Mouse (Mus musculus): Measurements from ENCODE around the gene Rpl29.

The Rpl29 gene

DNA sequence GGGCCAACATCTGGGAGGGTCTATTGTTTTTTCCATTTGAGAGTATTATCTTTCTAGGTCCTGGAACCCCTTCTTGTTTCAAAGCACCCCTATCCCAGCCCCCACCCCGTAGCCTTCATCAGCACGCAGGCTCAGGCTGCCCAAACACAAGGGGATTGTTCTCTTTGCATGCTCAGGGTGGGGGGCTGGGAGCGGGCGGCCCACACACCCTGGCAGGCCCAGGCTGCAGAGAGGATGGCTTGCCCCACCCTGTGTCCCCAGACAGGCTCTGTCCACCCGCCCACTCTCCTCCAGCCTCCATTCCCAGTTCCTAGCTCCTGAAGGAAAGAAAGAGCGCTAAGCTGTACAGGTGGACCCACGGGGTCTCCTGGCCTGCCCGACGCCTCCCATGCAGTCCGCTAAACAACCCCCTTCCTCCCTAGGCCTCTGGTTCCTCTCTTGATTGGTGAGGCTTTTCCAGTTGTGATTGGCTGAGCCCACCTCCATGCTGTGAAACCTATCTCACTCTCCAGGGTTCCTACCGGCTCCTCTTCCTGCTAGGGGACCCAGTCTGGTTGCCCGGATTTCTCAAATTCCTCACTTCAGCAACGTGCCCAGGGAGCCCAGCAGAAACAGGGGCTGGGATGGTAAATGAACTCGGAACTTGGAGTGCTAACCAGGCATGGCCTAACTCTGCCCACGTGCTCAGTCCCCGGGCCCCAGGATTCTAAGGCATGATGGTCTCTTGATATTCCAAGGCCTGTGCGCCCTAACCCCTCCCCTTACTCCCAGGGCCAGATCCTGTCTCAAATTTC lies 25.8 kb downstream of the Rpl29 start:
- no peak for DNase-seq (ENCODE audit: low spot score in 2 of 2)

DNA sequence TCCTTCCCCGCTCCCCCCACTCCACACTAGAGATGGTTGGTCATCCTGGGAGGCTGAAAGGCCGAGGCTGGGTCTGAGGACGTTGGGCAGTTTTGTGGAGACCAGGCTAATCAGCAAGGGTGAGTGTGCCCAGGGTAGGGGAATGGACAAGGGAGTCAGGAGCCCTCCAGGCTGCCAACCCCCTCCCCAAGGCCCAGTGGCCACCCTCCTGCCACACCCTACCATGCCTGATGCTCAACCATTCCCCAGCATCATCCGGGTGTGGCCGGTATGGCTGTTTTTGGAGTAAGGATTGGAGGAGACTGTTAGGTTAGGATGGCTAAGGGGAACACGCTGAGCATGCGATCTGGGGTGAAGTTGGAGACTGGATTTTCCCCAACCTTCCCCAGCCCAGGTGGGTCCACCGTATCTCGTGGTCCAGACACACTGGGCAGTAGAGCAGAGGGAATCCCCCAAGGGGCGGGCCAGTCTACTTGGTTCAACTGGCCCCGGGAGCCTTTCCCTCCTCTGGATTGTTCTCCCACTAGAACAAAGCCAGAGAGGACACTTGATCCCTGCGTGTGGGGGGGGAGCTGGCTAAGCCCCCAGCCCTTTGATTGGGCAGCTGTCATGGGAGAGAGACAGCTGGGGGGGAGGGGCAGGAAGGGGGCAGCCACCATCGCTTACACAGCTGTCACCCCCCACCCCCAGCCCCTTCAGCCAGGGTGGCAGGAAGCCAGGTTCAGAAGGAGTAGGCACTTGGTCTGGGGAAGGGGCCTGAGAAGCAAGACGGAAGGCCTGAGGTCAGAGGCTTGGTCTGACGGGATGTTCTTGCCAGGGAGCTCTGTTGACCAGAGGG lies 27.3 kb downstream of the Rpl29 start:
- peak in 1 of 2 experiments; percentile 82 for DNase-seq (ENCODE audit: low spot score in 2 of 2)

DNA sequence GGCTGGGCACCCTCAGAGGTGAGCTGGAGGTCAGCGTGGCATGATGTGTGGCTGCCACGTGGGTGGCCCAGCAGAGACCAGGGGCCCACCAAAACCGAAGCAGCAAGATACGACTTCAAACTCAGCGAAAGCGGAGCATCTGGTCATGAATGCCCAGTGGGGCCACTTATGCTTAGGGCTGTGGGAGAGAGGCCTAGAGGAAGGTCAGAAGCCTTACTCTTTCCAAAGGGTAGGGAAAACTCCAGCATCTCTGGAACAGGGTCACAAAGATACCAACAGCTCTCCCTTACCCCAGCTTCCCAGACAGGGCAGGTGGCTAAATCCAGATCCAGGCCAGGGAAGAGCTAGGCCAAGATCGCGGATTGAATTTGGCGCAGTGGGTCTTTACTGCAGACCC lies 27.9 kb downstream of the Rpl29 start:
- no peak for DNase-seq (ENCODE audit: low spot score in 2 of 2)

DNA sequence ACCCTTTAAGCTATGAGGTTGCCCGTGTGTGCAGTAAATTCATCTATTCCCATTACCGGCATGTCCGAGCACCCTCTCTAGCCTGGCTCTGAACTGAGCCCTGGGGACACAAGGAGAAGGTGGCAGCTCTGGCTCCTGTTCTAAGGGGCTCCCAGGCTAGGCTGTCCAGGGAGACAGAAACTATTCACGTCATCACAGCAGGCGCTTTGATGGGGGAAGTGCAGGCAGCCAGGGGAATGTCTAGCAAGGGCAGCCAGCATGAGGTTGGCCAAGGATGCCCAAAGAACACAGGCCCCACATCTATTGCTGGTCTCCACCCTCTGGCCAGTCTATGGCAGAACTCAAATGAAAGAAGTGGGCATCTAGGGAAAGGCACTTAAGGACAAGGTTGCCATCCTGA lies 28.7 kb downstream of the Rpl29 start:
- DNase-seq (ENCODE audit: low spot score in 2 of 2) = no peak

DNA sequence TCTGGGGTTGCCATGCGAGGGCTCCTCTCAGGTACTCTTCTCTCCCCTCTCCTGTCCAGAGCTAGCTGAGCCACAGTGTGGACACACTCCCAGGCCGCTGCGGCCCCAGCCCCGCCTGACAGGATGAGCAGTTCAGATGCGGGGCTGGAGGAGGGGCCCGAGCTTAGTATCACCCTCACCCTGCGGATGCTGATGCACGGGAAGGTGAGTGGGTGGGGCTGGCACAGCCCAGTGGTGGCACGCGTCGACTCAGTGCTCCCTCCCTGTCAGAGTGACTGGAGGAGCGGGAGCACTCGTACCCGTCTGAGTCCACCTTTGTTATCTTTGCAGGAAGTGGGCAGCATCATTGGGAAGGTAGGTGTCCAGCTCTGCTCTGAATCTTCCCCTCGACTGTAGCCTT lies 30.7 kb downstream of the Rpl29 start:
- no peak for DNase-seq (ENCODE audit: low spot score in 2 of 2)

DNA sequence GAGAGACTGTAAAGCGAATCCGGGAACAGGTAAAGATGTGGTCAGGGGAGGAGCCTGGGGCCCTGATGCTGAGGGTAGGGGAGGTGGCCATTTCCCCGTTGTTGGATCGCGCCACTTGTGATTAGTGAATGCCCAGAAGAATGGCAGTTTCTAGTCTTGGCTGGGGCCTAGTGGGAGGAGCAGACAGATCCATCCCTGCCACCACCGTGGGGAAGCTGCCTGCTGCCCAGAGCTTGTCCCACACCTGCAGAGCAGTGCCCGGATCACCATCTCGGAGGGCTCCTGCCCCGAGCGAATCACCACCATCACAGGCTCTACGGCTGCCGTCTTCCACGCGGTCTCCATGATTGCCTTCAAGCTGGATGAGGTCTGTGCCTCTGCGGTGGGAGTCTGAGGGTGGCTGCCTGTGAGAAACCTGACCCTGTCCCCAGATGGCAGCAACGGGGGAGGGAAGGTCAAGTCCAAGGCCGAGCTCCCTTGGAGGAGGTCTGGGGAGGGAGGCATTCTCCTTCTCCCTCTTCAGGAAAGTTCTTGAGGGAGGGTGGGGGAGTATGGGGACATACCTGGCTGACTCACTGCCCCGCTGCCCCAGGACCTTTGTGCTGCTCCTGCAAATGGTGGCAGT lies 31.3 kb downstream of the Rpl29 start:
- DNase-seq (ENCODE audit: low spot score in 2 of 2) = no peak

DNA sequence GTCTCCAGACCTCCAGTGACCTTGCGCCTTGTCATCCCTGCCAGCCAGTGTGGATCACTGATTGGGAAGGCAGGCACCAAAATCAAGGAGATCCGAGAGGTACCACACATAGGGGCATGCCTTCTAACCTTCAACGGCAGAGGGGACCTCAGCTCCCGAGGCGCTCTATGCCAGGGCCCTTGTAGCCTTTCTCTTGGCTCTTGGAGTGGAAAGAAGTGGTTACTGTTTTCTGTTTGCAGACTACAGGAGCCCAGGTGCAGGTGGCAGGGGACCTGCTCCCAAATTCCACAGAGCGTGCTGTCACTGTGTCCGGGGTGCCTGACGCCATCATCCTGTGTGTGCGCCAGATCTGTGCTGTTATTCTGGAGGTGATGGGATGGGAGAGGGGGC lies 31.8 kb downstream of the Rpl29 start:
- no peak for DNase-seq (ENCODE audit: low spot score in 2 of 2)

DNA sequence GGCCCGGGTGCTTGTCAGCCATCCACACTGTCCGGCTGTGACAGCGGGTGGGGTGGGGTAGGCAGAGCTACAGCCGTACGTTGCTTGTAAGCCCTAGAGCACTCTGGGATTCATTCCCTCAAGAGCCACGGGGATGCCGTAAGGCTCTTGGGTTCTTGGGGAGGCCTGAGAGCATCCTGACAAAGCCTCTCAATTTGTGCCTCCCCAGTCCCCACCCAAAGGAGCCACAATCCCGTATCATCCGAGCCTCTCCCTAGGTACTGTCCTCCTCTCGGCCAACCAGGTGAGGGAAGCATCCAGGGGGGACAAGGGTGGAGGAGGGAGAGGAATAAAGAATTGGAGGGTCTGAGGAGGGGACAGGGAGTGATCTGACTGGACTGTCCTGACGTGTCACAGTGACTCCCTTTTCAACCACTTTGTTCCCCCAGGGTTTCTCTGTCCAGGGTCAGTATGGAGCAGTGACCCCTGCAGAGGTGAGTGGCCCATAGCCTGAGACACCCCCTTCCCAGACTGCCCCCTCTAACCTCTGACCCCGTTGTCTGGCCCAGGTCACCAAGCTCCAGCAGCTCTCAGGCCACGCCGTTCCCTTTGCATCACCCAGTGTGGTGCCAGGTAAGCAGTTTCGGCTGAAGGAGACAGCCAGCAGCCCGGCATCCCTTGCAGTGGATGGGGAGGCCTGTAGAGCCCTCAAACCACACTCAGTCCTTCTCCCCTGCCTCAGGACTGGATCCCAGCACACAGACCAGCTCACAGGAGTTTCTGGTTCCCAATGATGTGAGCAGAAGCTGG lies 32.6 kb downstream of the Rpl29 start:
- DNase-seq (ENCODE audit: low spot score in 2 of 2) = no peak

DNA sequence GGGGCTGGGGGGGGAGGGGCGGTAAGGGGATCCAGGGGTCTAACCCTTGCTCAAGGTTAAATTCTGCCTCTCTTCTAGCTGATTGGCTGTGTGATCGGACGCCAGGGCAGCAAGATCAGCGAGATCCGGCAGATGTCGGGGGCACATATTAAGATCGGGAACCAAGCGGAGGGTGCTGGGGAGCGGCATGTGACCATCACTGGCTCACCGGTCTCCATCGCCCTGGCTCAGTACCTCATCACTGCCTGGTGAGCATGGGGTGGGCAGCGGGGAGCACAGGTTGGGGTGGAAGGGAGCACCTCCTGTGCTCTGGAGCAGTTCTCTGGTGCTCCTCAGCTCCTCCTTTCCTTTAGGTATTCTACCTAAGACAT lies 33.2 kb downstream of the Rpl29 start:
- DNase-seq (ENCODE audit: low spot score in 2 of 2) = no peak

DNA sequence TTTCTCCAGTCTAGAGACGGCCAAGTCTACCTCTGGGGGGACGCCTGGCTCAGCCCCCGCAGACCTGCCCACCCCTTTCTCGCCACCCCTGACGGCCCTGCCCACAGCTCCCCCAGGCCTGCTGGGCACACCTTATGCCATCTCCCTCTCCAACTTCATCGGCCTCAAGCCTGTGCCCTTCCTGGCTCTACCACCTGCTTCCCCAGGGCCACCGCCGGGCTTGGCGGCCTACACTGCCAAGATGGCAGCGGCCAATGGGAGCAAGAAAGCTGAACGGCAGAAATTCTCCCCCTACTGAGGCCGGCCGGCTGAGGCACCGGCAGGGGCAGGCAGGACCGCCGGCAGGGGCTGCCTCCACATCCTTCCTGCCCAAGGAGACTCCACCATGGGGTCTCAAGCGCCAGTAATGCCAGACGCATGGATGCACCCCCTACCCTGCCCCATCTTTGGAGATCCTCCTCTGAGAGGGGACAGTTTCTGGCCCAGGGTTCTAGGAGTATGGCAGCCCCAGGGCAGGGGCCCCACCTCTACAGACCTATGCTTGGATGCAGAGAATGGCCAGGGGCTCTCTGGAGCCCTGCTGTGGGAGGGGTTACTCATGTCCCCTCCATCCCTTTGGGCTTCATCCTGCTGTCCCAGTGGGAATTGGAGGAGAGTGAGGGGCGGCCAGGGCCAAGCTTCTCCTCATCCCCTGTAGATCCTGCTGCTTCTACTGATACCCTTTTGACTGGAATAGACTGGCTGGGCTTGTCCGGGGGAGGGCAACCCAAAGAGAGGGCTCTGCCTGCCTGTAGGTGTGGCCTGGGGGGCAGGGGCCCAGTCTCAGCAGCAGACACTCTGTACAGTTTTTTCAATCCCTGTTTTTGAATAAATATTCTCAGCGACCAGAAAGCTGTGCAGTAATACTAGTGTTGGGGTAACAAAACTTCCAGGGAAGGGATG lies 34.1 kb downstream of the Rpl29 start:
- peak in 1 of 2 experiments; percentile 67 for DNase-seq (ENCODE audit: low spot score in 2 of 2)

DNA sequence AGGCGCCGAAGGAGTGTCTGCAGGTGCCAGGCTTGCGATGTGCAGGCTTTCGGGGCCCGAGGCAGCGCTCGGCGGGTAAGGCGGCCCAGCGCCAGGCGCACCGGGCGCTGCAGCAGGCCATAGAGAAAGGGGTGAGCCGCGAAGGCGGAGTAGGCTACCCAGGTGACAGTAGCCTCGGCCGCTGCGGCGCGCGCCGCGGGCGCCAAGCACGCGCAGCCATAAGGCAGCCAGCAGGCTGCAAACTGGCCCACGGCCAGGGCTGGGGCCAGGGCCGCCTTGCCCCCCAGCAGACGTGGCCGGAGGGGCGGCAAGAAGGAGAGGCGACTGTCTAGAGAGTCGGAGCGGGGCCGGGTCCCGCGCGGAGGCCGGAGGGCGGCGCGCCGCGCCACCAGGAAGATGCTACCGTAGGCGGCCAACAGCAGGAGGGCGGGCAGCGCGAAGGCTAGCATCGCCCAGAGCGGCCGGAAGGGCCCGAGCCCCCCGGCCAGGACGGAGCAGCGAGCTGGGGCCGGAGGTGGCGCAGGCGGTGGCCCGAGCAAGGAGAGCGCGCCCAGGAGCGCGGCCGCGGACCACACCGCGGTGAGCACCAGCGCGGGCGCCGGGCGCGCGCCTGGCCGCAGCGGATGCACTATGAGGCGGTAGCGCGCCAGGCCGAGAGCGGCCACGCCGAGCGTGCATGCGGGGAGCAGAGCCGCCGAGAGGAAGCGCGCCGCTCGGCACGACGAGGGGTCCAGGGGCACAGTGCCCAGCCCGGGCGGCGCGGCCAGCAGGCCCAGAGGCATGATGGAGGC lies 35.7 kb downstream of the Rpl29 start:
- DNase-seq (ENCODE audit: low spot score in 2 of 2) = peak; percentile 59 to 86

DNA sequence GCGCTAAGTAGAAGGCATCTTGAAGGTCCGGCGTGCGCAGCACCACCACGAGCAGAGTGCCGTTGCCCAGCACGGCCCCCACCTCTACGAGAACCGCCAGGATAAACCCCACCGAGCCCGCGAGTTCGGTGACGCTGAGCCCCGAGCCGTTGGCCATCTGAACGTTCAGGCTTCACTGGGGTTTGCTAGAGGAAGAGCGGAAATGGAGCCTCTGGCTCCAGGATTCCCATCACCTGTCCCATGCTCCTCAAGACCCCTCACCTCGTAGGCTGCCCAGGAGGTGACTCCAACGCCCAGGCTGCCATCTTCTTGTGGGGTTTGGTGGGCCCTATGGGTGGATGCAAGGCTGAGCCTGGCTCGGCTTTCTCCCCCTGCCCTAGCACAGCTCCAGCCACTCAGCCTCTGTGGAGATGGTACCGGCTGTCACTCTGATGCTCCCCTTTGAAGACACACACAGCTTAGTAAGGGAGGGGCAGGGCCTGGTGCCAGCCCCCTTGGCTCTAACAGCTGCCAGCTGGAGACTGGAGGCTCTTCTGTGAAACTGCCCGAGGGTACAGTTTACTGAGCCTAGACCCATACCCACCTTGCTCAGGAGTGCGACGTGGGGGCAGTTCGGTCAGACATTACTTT lies 36.4 kb downstream of the Rpl29 start, which contains the start of gene Gpr62:
Gpr62 (minus strand) TSS at position 368 of the 630 bp plus-strand sequence.
- peak in 1 of 2 experiments; percentile 82 for DNase-seq (ENCODE audit: low spot score in 2 of 2)

DNA sequence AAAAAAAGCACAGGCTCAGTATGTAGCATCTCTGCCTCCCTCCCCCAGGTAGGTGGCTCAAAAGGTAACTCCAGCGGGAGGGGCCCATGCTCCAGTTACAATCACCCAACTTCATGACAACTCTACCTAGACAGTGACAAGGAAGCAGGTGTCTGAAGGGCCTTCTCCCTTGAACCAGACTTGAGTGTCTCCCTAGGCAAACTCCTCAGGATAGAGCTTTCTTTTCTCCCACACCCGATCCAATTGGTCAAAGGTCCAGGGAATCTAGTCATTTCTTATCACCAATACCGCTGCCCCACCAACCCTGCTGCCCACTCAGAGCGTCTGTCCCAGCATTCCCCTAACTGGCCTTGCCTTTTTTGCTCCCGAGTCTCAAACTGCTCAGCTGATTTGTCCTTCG lies 37.5 kb downstream of the Rpl29 start:
- no peak for DNase-seq (ENCODE audit: low spot score in 2 of 2)

DNA sequence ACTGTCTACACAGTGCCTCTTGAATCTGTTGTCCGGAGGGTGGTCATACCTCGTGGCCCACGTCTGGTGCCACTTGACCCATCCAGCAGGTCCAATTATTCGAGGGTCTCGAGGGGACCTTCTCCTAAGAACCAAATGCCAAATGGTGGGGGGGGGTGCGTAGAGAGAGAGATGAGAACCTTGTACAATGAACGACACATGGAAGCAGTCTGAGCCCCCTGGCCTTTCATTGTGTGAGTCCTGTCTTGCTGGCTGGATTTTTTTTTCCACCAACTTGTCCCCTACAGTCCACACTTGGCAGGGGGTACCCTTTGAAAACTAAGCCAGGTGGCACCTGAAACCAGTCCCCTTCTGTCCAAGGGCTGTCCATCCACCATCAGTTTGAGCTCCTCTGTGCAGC lies 38.5 kb downstream of the Rpl29 start:
- DNase-seq (ENCODE audit: low spot score in 2 of 2) = no peak

DNA sequence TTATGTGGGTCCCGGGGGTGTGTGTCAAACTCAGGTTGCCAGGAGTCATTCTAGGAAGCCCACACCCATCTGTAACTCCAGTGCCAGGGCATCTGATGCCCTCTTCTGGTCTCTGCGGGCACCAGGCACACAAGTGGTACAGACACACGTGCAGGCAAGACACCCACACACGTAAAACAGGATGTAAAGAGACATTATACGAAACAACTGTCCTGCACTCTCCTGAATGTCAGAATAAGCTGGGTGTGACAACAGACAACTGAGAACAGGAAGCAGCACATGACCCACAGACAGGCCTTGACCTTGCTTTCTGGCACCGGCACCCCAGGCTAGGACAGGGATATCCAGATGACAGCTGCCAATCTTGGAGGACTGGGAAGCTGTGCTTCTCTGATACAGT lies 40.1 kb downstream of the Rpl29 start:
- no peak for DNase-seq (ENCODE audit: low spot score in 2 of 2)

DNA sequence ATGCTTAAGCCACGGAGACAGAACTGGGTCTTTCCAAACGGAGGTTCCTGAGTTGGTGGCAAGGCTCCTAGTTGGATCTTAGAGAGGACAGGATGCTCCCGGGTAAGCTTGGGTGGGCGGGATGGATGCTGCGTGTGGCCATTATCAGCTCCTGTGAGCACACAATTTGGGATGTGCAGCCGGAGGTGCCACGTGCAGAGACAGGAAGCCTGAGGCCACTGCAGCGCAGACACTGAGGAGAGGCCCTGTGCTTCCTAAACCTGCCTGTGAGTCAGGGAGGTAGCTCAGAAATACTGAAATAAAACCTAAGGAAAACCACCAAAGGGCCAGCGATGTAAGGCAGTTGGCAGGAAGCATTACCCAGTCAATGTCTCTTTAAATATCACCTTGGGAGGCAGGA lies 40.5 kb downstream of the Rpl29 start:
- DNase-seq (ENCODE audit: low spot score in 2 of 2) = no peak

DNA sequence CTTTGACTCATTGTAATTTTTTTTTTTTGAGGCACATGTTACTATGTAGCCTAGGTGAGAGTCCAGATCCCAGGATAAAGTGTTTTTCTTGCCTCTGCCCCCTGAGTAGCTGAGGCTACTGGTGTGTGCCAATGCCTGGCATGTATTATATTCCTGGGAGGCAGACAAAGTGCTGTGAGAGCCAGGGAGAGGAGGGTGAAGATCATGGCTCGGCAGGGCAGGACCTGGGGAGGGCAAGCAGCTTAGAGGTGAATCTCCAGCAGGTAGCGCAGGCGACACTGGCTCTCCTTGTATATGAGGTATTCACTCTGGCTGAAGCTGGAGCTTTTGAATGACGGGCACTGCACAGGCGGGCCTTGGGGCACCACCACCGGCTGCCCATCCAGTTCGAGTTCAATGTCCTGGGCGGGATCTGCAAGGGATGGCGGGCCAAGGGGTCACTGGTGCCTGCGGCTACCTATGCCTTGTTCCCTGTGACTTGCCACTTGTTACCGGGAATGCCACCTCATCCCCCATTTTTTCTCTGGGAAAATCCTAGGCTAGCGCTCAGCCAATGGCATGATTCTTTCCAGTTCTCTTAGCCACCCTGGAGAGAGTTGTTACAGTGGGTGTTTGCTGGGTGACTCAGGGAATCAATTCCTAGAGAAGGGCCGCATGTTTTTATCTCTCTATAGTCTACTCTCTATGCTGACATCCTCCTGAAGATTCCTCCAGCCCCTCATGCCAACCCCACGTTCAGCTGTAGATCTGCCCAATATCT lies 41.9 kb downstream of the Rpl29 start:
- DNase-seq (ENCODE audit: low spot score in 2 of 2) = peak in 1 of 2 experiments; percentile 17

DNA sequence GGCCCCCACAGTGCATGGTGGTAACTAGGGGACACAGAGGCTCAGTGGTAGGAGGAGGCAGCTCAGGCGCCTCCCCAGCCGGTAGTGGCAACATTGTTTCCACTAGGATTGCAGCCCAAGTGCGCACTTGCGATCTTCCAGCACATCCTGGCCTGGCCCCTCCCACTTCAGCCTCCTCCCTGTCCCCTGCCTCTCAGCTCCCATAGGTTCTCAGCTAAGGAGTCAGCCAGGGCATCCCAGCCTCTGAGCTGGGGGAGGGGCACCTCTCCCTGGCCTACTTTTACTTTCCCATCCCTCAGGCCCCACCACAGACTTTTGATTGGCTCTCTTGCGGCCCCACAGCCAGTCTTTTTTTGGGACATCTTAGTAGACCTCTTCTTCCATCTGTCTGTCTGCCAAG lies 42.6 kb downstream of the Rpl29 start:
- peak in 1 of 2 experiments; percentile 19 for DNase-seq (ENCODE audit: low spot score in 2 of 2)

DNA sequence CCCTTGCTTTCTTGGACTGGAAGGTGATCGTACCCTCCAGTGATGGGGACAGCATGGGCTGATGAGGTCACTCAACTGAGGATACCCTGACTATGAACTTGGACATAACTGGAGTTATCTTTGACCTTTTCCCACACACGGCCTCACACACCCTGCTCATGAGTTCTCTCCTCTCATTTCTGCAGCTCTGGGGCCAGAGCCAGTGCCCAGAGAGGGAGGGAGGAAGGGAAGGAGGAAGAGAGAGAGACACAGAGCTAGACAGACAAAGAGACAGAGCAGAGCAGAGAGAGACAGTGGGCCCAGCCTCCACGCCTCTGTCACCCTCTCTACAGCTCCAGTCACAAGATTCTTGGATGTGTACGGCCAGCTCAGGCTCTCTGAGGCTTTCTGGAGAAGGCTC lies 43.1 kb downstream of the Rpl29 start:
- DNase-seq (ENCODE audit: low spot score in 2 of 2) = peak in 1 of 2 experiments; percentile 16

All from cerebellum, postnatal 4 days (tissue).